Mouse (Mus musculus) adipocyte (in vitro differentiated cells): ENCODE measurements around the gene Grhl3.

ENCODE experiments used
- DNase-seq: peaks from one replicate; pipeline ENCODE4 v3.0.0-alpha.2; 2016; ENCODE audit warnings: low spot score

Gene Grhl3

DNA sequence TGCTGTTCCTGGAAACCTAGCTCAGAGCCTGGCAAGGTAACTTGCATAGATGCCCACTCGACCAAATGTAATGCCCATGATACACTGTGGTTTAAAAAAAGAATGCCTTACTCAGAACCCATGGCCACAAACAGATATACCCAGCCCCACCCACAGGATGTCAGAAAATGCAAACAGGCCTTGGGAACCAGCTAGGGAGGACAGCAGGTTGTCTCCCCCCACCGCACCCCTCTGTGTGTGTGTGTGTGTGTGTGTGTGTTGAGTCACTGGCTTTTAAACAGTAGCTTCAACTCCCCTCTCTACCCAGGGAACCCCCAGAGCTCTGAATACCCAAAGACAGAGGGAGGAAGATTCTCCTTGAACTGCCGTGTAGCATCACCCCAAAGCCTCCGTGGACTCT lies 80.2 kb downstream of the Grhl3 start:
- no peak for DNase-seq
